Mouse (Mus musculus) neural tube, embryonic 14.5 days (tissue): Measurements from ENCODE around the gene Psmb3. TPM values are rescaled to one million over a fixed set of nuclear protein-coding genes. Genes with fewer than 3 reads are reported as not detected.

Experiments used
- ATAC-seq: fragments of 200-750 bp; cut with Nextera tagmentation; 2 replicates; pipeline ENCODE4 v1.8.0; 2017; ENCODE audit warnings: low read depth, mild to moderate bottlenecking, moderate TSS enrichment, moderate library complexity
- H3K27ac ChIP-seq: fragments of 300-500 bp; sonication (generic); 2 replicates; pipeline ENCODE4 v1.5.1; 2014; ENCODE audit warnings: low read depth, mild to moderate bottlenecking, control low read depth, low read length, moderate library complexity, mixed read lengths
- H3K27me3 ChIP-seq: fragments of 300-500 bp; sonication (generic); 2 replicates; pipeline ENCODE4 v1.6.1; 2014; ENCODE audit warnings: low read length; ENCODE audit not compliant: control insufficient read depth, insufficient read depth
- H3K36me3 ChIP-seq: fragments of 300-500 bp; sonication (generic); 2 replicates; pipeline ENCODE4 v1.6.1; 2014; ENCODE audit warnings: low read length, mixed read lengths; ENCODE audit not compliant: control insufficient read depth, insufficient read depth
- H3K4me1 ChIP-seq: fragments of 300-500 bp; sonication (generic); 2 replicates; pipeline ENCODE4 v1.6.1; 2014; ENCODE audit warnings: low read length; ENCODE audit not compliant: control insufficient read depth, insufficient read depth
- H3K4me2 ChIP-seq: fragments of 300-500 bp; sonication (generic); 2 replicates; pipeline ENCODE4 v1.6.1; 2014; ENCODE audit warnings: mild to moderate bottlenecking, low read depth, low read length, control low read depth
- H3K4me3 ChIP-seq: fragments of 300-500 bp; sonication (generic); 2 replicates; pipeline ENCODE4 v1.5.1; 2014; ENCODE audit warnings: low read depth, low read length, control low read depth, mixed read lengths
- H3K9ac ChIP-seq: fragments of 300-500 bp; sonication (generic); replicated peaks from 2 replicates; pipeline ENCODE4 v1.6.1; 2014; ENCODE audit warnings: low read depth, mild to moderate bottlenecking, control low read depth, low read length, mixed read lengths
- H3K9me3 ChIP-seq: fragments of 300-500 bp; sonication (generic); 2 replicates; pipeline ENCODE4 v1.6.1; 2016; ENCODE audit warnings: low read length; ENCODE audit not compliant: control insufficient read depth
- WGBS: fragments of 180-500 bp; shearing (Covaris S2); extraction: QIAGEN DNeasy Blood & Tissue Kit; methylation state at CpG from one replicate; pipeline ENCODE4 v1.1.7; 2014; 5-methylcytosine and 5-hydroxymethylcytosine counted together
- polyA plus RNA-seq: library from polyadenylated mRNA; unstranded; fragments of >200 nt; fragmentation: Nextera tagmentation; extraction: Ambion mirVana; gene quantifications from 2 replicates; pipeline ENCODE4 v1.2.1, GENCODE M21; 2014

Psmb3 gene
- polyA plus RNA-seq, 1 experiment from 2014 or later: 465 TPM

GRCm38 (mm10) chr11:97697891-97698529 lies 5.2 kb upstream of the Psmb3 start:
- no peak for ATAC-seq
- H3K9me3 ChIP-seq: no peaks in the 10 kb centered on the region
- peak overlapping the region; percentile 85 for H3K9ac ChIP-seq
- peaks cover 50% of the 10 kb centered on the region for H3K4me1 ChIP-seq
- 1% methylated on average over 14 of the region's 14 CpGs for WGBS
- H3K4me2 ChIP-seq: peak overlapping the region; percentile 88
- H3K4me3 ChIP-seq: peak overlapping the region; percentile 86
- H3K27me3 ChIP-seq: no peaks in the 10 kb centered on the region
- H3K36me3 ChIP-seq: no peaks in the 10 kb centered on the region
- H3K27ac ChIP-seq: peak overlapping the region; percentile 88

- Histone ChIP-seq H3K4me3 (peak overlapping the region; percentile 86), H3K36me3 (no peaks in the 10 kb centered on the region), H3K27ac (peak overlapping the region; percentile 88), H3K9ac (peak overlapping the region; percentile 85), H3K4me1 (peaks cover 52% of the 10 kb centered on the region), H3K9me3 (no peaks in the 10 kb centered on the region), H3K4me2 (peak overlapping the region; percentile 88), H3K27me3 (no peaks in the 10 kb centered on the region)
- ATAC-seq: 0 out of 2 replicates have a peak, but pooled peaks have one; percentile 0
- 1% methylated on average over 62 of the region's 63 CpGs for WGBS
Observed at GRCm38 (mm10) chr11:97698741-97699611, 4.2 kb upstream of the Psmb3 start.

GRCm38 (mm10) chr11:97699626-97700002 lies 3.6 kb upstream of the Psmb3 start:
- ATAC-seq: peak; percentile 31
- Histone ChIP-seq H3K4me3 (peak overlapping the region; percentile 86), H3K4me1 (peaks cover 53% of the 10 kb centered on the region), H3K9ac (peak overlapping the region; percentile 85), H3K9me3 (no peaks in the 10 kb centered on the region), H3K4me2 (peak overlapping the region; percentile 80), H3K27me3 (no peaks in the 10 kb centered on the region), H3K36me3 (no peaks in the 10 kb centered on the region), H3K27ac (peak overlapping the region; percentile 88)
- 0% methylated on average over 5 of the region's 9 CpGs for WGBS

GRCm38 (mm10) chr11:97700003-97700745 lies 3.0 kb upstream of the Psmb3 start, which contains the start of gene Pcgf2:
Pcgf2 (minus strand) TSS chr11:97700497.
- Histone ChIP-seq H3K9me3 (no peaks in the 10 kb centered on the region), H3K4me2 (peak within 1 kb of the TSS; percentile 88), H3K36me3 (no peaks in the 10 kb centered on the region), H3K4me3 (peak within 1 kb of the TSS; percentile 86), H3K27me3 (no peaks in the 10 kb centered on the region), H3K27ac (peak within 1 kb of the TSS; percentile 88), H3K4me1 (peaks cover 48% of the 10 kb centered on the region), H3K9ac (peak within 1 kb of the TSS; percentile 85)
- under 1% methylated on average over 84 of the region's 85 CpGs for whole genome bisulfite sequencing
- peak; percentile 19 for ATAC-seq

- peak overlapping the region; percentile 88 for H3K27ac ChIP-seq
- no peaks in the 10 kb centered on the region for H3K36me3 ChIP-seq
- H3K4me2 ChIP-seq: peak overlapping the region; percentile 80
- H3K4me3 ChIP-seq: peak overlapping the region; percentile 86
- H3K4me1 ChIP-seq: peaks cover 40% of the 10 kb centered on the region
- ATAC-seq: no peak
- no peaks in the 10 kb centered on the region for H3K27me3 ChIP-seq
- WGBS: 14% methylated on average over 30 of the region's 30 CpGs
- peak overlapping the region; percentile 85 for H3K9ac ChIP-seq
- H3K9me3 ChIP-seq: no peaks in the 10 kb centered on the region
Observed at GRCm38 (mm10) chr11:97700746-97701580, 2.2 kb upstream of the Psmb3 start.

- H3K27ac ChIP-seq: peak overlapping the region; percentile 84; the same call in 1 of the 2 replicates
- no peak overlapping the region for H3K9ac ChIP-seq
- 49% methylated on average over 15 of the region's 15 CpGs for WGBS
- no peak for ATAC-seq
- H3K4me3 ChIP-seq: peak overlapping the region; percentile 86
- 0 out of 2 replicates have a peak, but pooled peaks cover 3% of the 10 kb centered on the region for H3K36me3 ChIP-seq
- no peaks in the 10 kb centered on the region for H3K27me3 ChIP-seq
- H3K9me3 ChIP-seq: no peaks in the 10 kb centered on the region
- H3K4me2 ChIP-seq: peak overlapping the region; percentile 85
- H3K4me1 ChIP-seq: peaks cover 32% of the 10 kb centered on the region
Observed at GRCm38 (mm10) chr11:97701581-97702392, 1.4 kb upstream of the Psmb3 start.

- under 1% methylated on average over 24 of the region's 24 CpGs for WGBS
- Histone ChIP-seq H3K27me3 (no peaks in the 10 kb centered on the region), H3K36me3 (peaks cover 8% of the 10 kb centered on the region; the same call in 1 of the 2 replicates)
Observed at GRCm38 (mm10) chr11:97702393-97702745, 830 bp upstream of the Psmb3 start.

More at GRCm38 (mm10) chr11:97702393-97702745, 830 bp upstream of the Psmb3 start:
- H3K4me2 ChIP-seq: peak overlapping the region; percentile 85
- H3K9me3 ChIP-seq: no peaks in the 10 kb centered on the region
- H3K4me1 ChIP-seq: peaks cover 26% of the 10 kb centered on the region
- ATAC-seq: no peak; the same call in 1 of the 2 replicates
- peak overlapping the region; percentile 86 for H3K4me3 ChIP-seq
- H3K9ac ChIP-seq: peak overlapping the region; percentile 57
- H3K27ac ChIP-seq: peak overlapping the region; percentile 84
